Mouse (Mus musculus) large intestine, adult 2 months (tissue): Measurements from ENCODE around the gene Kcnip4. TPM values are rescaled to one million over a fixed set of nuclear protein-coding genes. Genes with fewer than 3 reads are reported as not detected.

Experiments
- DNase-seq: peaks from one replicate; pipeline ENCODE4 v3.0.0-alpha.2; 2012; ENCODE audit warnings: low read depth, low spot score
- whole genome bisulfite sequencing: fragments of 180-500 bp; shearing (Covaris S2); methylation state at CpG from one replicate; pipeline ENCODE4 v1.1.7; 2018; 5-methylcytosine and 5-hydroxymethylcytosine counted together
- polyA plus RNA-seq: library from polyadenylated mRNA; depleted of rRNA; stranded (reverse); fragments of >200 nt; gene quantifications from 2 replicates; pipeline ENCODE4 v1.2.3, GENCODE M21; 2012; rRNA removed

Kcnip4 gene
- polyA plus RNA-seq, result 0.20 TPM in 1 of 2 replicates, not detected in the other

DNA sequence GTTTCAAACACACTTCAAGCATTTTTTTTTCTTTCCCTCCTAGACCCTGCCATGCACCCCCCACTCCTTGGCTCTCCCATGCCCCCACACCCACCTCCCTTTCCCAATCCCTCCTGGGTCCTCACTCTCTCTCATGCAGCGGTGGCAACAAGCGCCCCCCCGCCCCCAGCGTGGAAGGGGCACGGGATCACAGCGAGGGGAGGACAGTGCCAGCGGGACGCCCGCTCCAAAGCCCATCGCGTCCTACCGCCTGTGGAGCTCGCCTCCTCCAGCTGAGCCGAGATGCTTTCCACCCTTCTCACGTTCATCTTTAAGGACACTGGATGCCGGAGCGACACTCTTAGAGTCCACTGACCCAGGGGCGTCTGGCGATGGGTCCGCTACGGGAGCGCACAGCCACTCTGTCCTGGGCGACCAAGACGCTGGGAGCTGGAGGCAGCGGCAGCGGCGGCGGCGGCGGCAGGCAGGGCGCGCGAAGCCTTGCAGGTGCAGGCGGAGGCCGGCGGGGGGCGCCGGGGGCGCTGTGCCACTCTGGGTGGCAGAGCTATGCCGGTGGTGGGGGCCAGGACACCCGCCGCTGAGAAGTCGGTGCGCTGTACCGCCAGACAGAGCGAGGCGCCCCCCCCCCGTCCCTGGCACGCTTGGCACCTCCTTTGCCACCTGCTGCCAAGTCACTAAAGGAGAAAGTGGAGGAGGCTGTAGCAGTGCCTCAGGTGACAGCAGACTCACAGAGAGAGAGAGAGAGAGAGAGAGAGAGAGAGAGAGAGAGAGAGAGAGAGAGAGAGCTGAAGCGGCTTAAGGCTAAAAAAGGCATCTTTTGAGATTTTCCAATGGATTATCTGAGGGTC is at the start of gene Kcnip4:
Gene Kcnip4, minus strand, starts transcription at position 514 of the 848 bp plus-strand sequence.
- WGBS, result 6% methylated on average over 49 of the region's 50 CpGs
- no peak for DNase-seq

- WGBS, result 75% methylated on average over 4 of the region's 4 CpGs
- no peak for DNase-seq
Observed at GRCm38 (mm10) chr5:49571876-49572275, 47.2 kb upstream of the Kcnip4 start.

GRCm38 (mm10) chr5:49563751-49564150 is 39.0 kb upstream of the Kcnip4 start:
- DNase-seq, result no peak
- WGBS, result 83% methylated on average over 4 of the region's 4 CpGs

- no peak for DNase-seq
- 74% methylated on average over 3 of the region's 3 CpGs for WGBS
Observed at GRCm38 (mm10) chr5:49557436-49557835, 32.7 kb upstream of the Kcnip4 start.

DNA sequence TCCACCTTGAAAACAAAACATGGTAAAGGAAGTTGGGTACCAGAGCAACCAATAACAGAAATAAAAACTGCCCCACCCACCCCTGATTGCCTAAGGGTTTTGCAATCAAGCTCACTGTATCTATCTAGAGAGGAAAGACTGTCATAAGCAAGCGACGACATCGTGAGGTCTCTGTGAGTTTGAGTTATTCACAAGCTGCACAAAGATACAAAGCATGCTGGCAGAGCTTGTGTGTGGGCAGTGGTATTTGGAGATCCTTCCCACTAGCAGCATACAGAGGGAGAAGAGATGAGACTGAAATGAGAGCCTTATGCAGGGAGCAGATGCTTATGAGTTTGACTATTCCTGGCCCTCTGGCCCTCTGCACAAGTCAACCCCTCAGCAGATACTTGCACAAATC is 23.2 kb upstream of the Kcnip4 start:
- 83% methylated on average over 3 of the region's 3 CpGs for WGBS
- DNase-seq, result no peak

GRCm38 (mm10) chr5:49529362-49529761 is 4.7 kb upstream of the Kcnip4 start:
- DNase-seq, result no peak

DNA sequence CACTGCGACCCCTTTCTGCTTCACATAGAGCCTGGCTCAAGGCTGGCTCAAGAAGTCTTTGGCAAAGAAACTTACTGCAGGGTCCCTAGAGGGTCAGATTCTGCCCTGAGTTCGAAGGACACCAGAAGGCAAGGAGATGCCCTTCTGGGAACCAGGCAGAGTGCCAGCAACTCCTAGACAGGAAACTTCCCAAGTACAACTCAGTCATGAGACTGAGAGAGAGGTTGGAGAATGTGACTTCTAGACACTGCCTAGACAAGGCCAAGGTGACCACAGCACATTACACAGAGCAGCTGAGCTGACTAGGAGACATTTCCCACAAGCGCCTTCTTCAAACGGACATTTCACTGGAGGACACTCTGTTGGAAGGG is 520 bp upstream of the Kcnip4 start:
- DNase-seq, result no peak

More at GRCm38 (mm10) chr5:49529362-49529761, 4.7 kb upstream of the Kcnip4 start:
- WGBS, result 36% methylated on average over 8 of the region's 8 CpGs

GRCm38 (mm10) chr5:49523997-49524393 is 712 bp downstream of the Kcnip4 start:
- no peak for DNase-seq
- 13% methylated on average over 11 of the region's 11 CpGs for WGBS

More for the DNA sequence above, 520 bp upstream of the Kcnip4 start:
- 48% methylated on average over 4 of the region's 4 CpGs for WGBS

DNA sequence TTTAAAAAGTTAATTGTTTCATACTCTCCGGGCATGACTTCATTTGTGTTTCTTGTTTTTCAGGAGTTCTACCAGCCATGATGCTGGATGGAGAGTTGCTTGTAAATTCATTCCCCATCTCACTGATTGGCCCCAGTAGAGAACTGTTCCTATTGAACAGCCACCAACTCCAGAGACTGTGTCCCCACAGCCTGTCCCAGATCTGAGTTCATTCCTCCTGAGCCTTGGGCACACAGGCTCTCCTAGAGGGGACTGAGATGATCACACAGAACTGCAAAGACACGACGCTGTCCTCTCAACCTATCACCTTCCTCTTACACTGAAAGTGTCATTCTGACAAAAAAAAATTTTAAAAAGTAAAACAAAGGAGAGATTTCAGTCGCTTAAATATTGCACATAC is 1.7 kb downstream of the Kcnip4 start:
- DNase-seq, result no peak
- 71% methylated on average over 4 of the region's 4 CpGs for WGBS

GRCm38 (mm10) chr5:49498743-49499142 is 26.0 kb downstream of the Kcnip4 start:
- 68% methylated on average over 3 of the region's 3 CpGs for WGBS
- DNase-seq, result no peak

- no peak for DNase-seq
- WGBS, result 35% methylated on average over 2 of the region's 2 CpGs
Observed at GRCm38 (mm10) chr5:49487270-49487669, 37.4 kb downstream of the Kcnip4 start.

DNA sequence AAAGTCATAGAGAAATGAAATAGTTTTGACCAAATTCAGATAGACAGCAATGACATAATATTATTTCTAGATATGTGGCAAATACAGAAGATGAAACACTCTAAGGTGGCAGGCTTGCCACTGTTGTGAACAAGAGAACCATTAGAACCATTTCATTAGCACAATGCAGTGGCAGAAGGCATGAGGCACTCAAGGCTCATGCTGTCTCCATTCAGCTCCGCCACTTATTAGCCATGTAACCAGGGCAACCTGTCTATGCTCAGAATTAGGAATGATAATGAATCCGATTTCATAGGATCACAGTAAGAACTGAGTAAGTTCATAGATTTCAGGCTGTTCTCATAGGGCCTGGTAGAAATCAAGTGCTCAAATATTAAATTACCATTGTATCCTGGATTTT is 54.0 kb downstream of the Kcnip4 start:
- no peak for DNase-seq
- 84% methylated on average over 2 of the region's 2 CpGs for WGBS

GRCm38 (mm10) chr5:49460643-49461276 is 63.9 kb downstream of the Kcnip4 start:
- DNase-seq, result no peak
- 78% methylated on average over 6 of the region's 6 CpGs for WGBS

DNA sequence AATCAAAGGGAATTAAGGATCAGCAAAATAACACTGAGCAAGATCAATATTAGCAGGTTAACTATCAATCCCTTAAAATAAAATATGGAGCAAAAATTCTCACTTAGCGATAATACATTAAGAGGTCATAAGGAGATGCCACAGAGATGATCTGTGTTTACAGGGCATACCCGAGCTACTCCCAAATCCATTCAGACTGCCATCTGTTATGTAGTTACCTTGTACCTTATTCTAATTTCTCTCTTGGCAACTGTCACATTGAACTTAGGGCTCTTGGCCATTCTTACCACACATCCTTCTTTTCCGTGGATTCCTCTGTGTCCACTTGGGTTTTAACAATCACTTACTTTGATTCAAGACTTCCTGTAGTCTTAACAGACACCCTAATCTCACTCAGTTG is 71.6 kb downstream of the Kcnip4 start:
- DNase-seq, result no peak
- WGBS, result 75% methylated on average over 3 of the region's 3 CpGs

DNA sequence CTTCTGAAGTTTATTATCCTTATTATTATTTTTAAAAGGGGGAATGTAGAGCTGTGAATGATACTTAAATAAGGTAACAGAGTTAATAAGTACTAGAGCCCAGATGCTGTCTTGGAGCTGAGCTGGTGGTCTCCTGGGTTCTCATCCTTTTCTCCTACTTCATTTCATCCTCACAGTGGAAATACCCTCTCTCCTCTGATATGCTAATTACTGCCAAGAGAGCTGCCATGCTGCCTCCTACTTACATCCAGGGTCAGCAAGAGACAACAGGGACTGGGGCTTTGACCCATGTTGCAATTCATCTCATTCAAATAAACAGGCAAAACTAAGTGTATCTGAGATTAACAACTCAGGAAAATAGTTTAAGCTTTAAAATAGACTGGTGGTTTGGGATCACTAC is 73.4 kb downstream of the Kcnip4 start:
- DNase-seq, result no peak

DNA sequence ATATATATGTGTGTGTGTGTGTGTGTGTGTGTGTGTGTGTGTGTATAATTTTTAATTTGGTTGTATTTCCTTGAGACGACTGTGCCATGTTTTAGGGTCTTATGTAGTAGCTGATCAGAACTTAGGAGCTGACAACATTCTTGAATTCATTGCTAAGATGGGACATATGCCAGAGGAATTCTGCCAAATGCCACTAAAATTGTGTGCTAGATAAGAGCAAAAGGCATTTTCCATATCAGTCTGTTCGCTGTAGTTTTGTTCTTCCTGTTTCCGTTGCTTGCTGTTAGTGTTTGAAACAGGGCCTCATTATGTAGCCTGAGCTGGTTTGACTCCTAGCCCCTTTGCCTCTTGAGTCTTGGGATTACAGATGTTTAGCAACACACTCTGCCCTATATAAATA is 73.8 kb downstream of the Kcnip4 start:
- no peak for DNase-seq
- WGBS, result 74% methylated on average over 3 of the region's 3 CpGs

DNA sequence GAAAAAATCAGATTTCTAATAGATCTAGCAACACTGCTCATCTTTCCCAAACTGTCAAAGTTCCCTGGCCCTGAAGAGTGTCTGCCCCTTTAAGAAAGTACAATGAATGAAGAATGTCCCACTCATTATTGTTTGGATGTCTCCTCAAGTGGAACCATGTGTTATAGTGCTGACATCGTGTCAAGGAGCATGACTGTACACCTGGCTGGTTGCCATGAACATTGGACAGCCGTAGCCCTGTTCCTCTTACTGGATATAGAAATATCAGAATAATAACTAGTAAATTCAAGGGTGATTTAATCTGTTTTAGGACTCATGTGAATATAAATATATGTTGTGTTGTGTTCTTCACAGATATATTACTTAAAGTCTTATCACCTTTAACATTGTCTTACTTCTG is 87.5 kb downstream of the Kcnip4 start:
- no peak for DNase-seq
- WGBS, result 56% methylated on average over 2 of the region's 2 CpGs

- no peak for DNase-seq
Observed at GRCm38 (mm10) chr5:49427689-49428088, 97.0 kb downstream of the Kcnip4 start.

DNA sequence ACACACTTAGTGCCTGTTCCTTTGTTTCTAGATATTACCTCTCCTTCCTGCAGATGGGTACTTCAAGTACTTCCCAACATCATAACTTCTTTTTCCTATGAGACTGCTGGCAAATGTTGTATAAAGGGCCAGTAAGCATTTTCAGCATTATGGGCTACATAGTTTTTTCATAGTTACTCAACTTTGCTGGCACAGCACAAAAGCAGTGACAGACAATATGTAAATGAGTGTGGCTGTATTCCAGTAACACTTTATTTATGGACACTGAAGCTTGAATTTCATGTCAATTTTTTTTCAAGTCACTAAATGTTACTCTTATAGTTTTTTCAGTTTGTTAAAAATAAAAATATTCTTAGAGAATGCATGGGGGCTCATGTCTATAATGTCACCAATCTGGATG is 105.0 kb downstream of the Kcnip4 start:
- no peak for DNase-seq

GRCm38 (mm10) chr5:49408351-49408750 is 116.4 kb downstream of the Kcnip4 start:
- 73% methylated on average over 1 of the region's 1 CpGs for WGBS

GRCm38 (mm10) chr5:49370543-49371076 is 154.1 kb downstream of the Kcnip4 start:
- 48% methylated on average over 3 of the region's 3 CpGs for WGBS
- DNase-seq, result no peak

More at GRCm38 (mm10) chr5:49408351-49408750, 116.4 kb downstream of the Kcnip4 start:
- no peak for DNase-seq
